Mouse (Mus musculus) lung, postnatal 36 days (tissue): ENCODE results near the gene Rcan1.
"Not testable (repeated sequence)": the region's sequence is repeated elsewhere in the genome, so short reads cannot be mapped to it uniquely, and the experiment has no call there.

Experiments
- DNase-seq: peaks from one replicate; pipeline ENCODE4 v3.0.0; 2022; ENCODE audit warnings: mixed read lengths

The Rcan1 gene

DNA sequence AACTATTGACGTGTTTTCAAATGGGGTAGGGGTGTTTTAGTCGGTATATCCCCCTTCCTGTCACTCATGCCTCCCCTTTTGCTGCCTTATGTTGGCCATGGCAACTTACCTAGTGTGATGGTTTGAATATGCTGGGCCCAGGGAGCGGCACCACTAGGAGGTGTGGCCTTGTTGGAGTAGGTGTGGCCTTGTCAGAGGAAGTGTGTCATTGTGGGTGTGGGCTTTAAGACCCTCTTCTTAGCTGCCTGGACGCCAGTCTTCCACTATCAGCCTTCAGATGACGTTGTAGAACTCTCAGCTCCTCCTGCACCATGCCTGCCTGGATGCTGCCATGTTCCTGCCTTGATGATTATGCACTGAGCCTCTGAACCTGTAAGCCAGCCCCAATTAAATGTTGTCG, at the start of gene Rcan1:
Rcan1 (minus strand) TSS at position 162 of the 400 bp plus-strand sequence.
- DNase-seq, result no peak

- peak; percentile 81 for DNase-seq
Observed at GRCm38 (mm10) chr16:92519820-92520492, 49.3 kb upstream of the Rcan1 start.

DNA sequence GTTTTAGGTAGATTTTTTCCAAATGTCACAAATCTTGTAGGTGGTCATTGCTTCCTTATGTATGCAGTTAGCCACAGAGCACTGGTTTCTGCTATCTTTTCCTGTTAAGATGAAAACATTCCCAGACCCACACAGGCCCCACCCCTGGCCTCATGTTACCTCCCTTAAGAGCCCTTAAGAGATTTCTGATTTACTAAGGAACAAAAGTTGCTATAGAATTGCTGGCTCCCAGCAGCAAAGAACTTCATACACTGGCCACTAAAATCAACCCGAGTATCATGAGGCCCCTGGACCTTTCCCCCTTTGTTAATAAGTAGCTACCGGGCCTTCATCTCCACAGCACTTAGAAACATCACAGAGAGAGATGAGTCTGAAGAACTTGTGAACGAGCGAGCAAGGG, 48.1 kb upstream of the Rcan1 start:
- DNase-seq, result peak; percentile 44

DNA sequence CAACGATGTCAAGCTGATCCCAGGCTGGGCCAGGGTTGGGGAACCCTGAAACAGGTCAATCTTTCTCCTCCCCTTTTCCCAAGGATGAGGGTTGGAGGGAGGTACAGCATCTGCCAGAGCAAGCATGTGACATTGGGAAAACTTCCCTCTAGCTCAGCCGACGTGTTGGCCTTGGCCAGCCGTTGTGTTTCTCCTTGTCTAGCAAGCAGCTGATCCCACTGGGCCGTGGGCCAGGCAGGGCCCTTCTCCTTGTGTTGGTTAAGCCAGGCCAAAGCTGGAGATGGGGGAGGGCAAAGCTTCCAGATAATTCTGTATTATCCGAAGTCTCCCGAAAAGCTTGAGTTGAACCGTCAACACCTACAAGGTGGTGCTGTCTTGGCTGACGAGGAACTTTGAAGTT, 45.5 kb upstream of the Rcan1 start:
- peak; percentile 42 for DNase-seq

DNA sequence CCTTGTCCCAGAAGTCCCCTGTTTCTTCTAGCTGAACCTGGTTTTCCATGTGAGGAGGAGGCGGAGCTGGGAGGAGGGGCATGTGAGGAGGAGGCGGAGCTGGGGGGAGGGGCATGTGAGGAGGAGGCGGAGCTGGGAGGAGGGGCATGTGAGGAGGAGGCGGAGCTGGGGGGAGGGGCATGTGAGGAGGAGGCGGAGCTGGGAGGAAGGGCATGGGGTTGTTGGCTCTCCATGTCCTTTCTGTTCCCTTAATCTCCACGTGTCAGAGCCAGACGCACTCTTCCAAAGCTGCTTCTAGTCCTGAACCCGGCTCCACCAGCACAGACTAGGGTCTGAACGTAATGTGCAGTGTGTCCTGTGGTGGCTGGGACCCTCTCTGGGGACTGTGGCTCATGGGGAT, 44.2 kb upstream of the Rcan1 start:
- not testable (repeated sequence) for DNase-seq

DNA sequence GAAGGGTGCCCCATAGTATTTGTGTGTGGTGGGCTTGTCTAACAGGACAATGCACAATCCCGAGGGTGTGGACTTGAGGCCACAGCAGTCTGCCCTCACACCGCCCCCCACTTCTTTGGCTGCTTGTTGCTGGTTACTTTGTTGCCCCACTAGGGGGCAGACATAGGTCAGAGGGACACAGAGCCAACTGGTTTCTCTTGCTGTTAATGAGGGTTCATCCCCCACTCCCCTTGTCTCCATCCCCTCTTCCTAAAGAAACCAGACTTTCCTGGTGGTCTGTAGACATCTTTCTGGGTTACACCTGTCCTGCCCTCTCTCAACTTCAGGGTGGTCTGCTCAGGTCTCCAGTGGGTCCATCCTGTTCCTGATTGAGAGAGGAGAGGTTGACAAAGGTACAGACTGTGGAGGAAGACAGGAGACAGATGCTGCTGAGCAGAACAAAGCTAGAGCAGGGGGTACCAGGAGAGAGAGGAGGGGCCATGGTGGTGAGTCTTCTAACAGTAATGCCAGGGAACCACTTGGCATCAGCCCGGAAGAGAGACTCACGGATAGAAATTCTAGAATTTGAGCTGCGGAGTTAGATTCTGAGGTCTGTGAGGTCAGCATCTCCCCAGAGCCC, 41.2 kb upstream of the Rcan1 start:
- peak; percentile 57 for DNase-seq

DNA sequence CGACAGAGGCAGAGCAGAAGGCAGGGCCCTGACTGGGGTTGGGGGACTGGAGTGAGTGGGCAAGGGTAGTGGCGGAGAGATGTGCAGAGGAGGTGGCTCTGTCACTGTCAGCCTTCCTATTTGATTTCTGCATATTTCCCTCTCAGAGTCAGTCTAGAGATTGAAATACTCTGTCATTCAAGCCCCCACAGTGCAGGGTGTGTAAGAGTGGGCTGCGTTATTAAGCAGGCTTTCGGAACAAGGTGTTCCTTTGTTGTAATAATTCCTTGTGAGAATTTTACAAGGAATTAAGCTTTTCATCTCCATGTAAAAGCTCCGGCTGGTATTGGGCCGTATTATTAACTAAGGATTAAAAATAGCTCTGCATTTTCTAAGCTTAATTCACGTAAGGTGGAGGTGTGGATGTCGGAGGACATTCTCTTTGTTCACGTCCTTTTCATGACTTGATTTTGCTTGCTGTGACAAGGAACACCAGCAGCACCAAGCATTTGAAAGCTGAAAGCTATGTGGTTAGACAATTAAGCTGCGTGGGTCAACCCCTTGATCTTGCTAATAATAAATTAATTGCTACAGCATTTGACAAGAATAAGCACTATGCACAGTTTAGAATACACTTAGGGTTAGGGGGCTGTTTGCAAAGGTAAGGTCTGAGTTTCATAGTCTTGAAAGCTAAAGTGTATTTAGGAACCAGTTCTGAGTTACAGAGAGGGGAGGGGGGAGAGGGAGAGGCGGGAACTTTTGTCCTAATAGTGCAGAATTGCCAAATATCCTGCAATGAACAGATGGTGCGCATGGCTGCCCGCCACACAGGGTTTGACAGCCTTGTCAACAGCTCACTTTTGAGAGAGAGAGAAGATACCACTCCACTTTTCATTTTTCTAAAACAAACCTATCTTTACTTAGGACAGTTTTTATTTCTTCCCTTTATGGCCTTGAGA, 40.4 kb upstream of the Rcan1 start:
- peak; percentile 67 for DNase-seq

- no peak for DNase-seq
Observed at GRCm38 (mm10) chr16:92507573-92507972, 36.9 kb upstream of the Rcan1 start.

GRCm38 (mm10) chr16:92503105-92503504, 32.4 kb upstream of the Rcan1 start:
- no peak for DNase-seq

- no peak for DNase-seq
Observed at GRCm38 (mm10) chr16:92500534-92500933, 29.9 kb upstream of the Rcan1 start.

GRCm38 (mm10) chr16:92499324-92499723, 28.7 kb upstream of the Rcan1 start:
- no peak for DNase-seq

DNA sequence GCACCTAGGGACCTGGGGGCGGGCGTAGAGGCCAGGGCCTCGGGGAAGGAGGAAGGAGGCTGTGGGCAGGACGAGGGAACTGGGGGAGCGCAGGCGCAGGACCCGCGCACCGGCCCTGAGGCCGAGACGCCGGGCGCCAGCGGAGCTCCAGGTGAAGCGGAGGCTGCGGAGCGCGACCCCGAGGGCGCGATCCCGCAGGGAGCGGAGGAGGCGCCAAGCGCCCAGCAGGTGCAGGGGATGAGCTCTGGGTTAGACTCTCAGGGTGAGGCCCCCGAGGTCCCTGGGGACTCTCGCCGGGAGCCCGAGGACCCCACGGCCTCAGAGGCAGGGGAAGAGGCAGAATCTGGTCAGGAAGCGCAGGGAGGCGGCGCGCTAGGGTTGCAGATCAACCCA, 27.9 kb upstream of the Rcan1 start:
- DNase-seq, result no peak

DNA sequence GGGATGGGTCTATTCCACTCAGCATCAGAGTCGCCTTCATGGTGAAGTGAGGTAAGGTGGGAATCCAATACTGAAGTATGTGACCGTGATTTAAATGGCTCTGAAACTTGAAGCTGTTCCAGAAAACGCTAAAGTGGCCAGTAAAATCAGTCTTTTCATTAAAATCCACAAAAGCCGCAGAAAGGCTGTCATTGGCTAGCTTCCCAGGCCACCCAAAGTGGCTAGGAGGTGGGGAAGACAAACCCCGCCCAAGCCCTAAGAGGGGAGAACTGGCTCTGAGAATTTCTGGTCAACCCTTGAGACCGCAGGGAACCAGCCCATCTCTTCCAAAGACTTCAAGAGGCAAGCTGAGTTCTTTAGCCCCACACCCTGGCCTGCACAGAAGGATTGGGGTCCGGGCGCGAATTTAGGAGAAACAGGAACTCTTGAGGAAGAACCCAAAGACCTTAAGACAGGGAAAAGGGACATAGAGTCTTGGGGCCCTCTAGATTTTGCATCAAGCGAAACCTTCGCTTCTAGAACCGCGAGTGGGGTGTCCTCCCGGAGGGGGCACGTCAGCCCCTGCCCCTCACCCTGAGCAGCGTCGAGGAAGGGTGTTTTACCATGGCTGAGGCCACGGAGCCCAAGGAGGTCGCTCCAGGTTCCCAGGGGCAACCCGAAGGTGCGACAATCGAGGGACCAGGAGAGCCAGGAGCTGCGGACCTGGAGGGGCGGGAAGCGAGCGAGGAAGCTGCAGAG, 27.4 kb upstream of the Rcan1 start:
- DNase-seq, result no peak

GRCm38 (mm10) chr16:92489356-92489755, 18.7 kb upstream of the Rcan1 start:
- no peak for DNase-seq

- no peak for DNase-seq
Observed at GRCm38 (mm10) chr16:92488456-92488855, 17.8 kb upstream of the Rcan1 start.

DNA sequence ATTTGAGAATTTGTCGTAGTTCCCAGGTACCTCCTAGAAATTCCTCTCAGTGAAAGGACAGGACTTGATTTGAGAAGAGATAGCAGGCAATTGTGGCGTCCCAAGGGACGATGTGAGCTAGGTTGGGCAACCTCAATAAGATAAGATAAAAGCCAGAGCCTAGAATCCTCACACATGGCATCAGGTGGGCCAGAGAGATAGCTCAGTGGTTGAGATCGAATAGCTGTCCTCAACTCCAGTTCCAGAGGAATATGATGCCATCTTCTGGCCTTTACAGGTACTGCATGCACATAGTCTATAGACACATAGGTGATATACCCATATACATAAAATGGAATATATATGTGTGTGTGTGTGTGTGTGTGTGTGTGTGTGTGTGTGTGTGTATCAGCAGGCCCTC, 16.8 kb upstream of the Rcan1 start:
- DNase-seq, result peak; percentile 80

GRCm38 (mm10) chr16:92487086-92487485, 16.4 kb upstream of the Rcan1 start:
- no peak for DNase-seq

DNA sequence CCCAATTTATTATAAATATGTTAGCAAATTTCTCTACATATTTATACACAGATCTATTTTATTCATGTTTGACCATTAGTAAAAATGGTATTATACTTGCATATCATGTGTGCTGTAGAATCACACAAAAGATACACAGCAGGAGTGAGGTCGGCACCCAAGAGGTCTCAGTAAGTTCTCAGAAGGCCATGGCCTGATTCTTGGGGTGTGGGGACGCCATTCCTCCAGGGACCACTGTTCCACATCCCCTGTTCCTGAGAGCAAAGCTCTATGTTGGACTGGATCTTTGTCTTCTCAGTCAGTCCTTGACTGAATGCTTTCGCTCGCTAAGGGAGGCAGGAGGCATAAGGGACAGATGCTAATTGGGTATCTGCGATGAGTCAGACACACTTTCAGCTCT, 14.8 kb upstream of the Rcan1 start, which contains the start of gene Clic6:
Clic6 (plus strand) TSS at position 301 of the 400 bp plus-strand sequence.
- no peak for DNase-seq

GRCm38 (mm10) chr16:92478561-92479150, 8.0 kb upstream of the Rcan1 start:
- DNase-seq, result peak; percentile 78

GRCm38 (mm10) chr16:92475093-92475860, 4.6 kb upstream of the Rcan1 start:
- peak; percentile 53 for DNase-seq

DNA sequence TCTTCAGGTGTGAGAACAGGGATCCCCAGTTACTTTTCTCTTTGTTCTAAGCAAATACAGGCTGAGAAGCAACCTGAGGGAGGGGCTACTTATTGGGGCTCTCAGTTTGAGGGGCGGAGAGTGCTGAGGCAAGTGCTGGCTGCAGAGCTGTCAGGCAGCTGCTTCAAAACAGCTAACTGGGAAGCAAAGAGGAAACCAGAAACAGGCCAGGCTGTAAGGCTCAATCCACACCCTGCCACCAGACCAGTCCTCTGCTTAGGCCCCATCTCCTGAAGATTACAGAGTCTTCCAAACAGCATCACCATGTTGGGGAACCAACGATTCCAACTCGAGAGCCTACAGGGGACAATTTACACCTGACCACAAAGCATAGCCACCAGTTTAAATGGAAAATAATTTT, 2.2 kb upstream of the Rcan1 start:
- DNase-seq, result peak; percentile 43

GRCm38 (mm10) chr16:92468459-92468858, 2.2 kb downstream of the Rcan1 start:
- no peak for DNase-seq
